Mouse (Mus musculus) lung, postnatal 4 days (tissue): ENCODE measurements at regions not wholly inside any gene's neighbourhood (a gene's known extent, or its start where the extent isn't known, plus 50 kb on each side); places are given as distances from the start of the nearest gene placed in this dataset.

ENCODE experiments used
- DNase-seq, 2 experiments: peaks; one replicate each; pipeline ENCODE4 v3.0.0; 2021

- no peak for DNase-seq
Observed at GRCm38 (mm10) chr10:87639339-87639738, 117.7 kb downstream of the Pah start.

GRCm38 (mm10) chr10:87649091-87649490 lies 127.5 kb downstream of the Pah start:
- peak in 1 of 2 experiments; percentile 30 for DNase-seq

GRCm38 (mm10) chr10:87652139-87652740 lies 130.6 kb downstream of the Pah start:
- no peak for DNase-seq

GRCm38 (mm10) chr10:87654112-87654511 lies 132.5 kb downstream of the Pah start:
- DNase-seq: no peak

GRCm38 (mm10) chr10:87666020-87666718 lies 144.6 kb downstream of the Pah start:
- DNase-seq: no peak

- no peak for DNase-seq
Observed at GRCm38 (mm10) chr10:87666719-87667387, 145.3 kb downstream of the Pah start.

- no peak for DNase-seq
Observed at GRCm38 (mm10) chr10:87667651-87668140, 146.1 kb downstream of the Pah start.

GRCm38 (mm10) chr10:87674740-87675420 lies 153.3 kb downstream of the Pah start:
- DNase-seq: peak in 1 of 2 experiments; percentile 27

GRCm38 (mm10) chr10:87676041-87676672 lies 154.6 kb downstream of the Pah start:
- DNase-seq: no peak

GRCm38 (mm10) chr10:87678984-87679383 lies 157.4 kb downstream of the Pah start:
- DNase-seq: no peak

- no peak for DNase-seq
Observed at GRCm38 (mm10) chr10:87686311-87686710, 164.7 kb downstream of the Pah start.

GRCm38 (mm10) chr10:87686785-87687184 lies 165.2 kb downstream of the Pah start:
- no peak for DNase-seq

- DNase-seq: no peak
Observed at GRCm38 (mm10) chr10:87687844-87688243, 166.2 kb downstream of the Pah start.

- no peak for DNase-seq
Observed at GRCm38 (mm10) chr10:87690831-87691230, 167.2 kb upstream of the Igf1 start.

- DNase-seq: no peak
Observed at GRCm38 (mm10) chr10:87696485-87696884, 161.6 kb upstream of the Igf1 start.

GRCm38 (mm10) chr10:87711209-87711608 lies 146.9 kb upstream of the Igf1 start:
- no peak for DNase-seq

- DNase-seq: no peak
Observed at GRCm38 (mm10) chr10:87711798-87712197, 146.3 kb upstream of the Igf1 start.

GRCm38 (mm10) chr10:87715874-87716600 lies 142.0 kb upstream of the Igf1 start:
- no peak for DNase-seq

GRCm38 (mm10) chr10:87717156-87717555 lies 140.9 kb upstream of the Igf1 start:
- no peak for DNase-seq

GRCm38 (mm10) chr10:87718491-87718890 lies 139.6 kb upstream of the Igf1 start:
- DNase-seq: no peak

- no peak for DNase-seq
Observed at GRCm38 (mm10) chr10:87719978-87720377, 138.1 kb upstream of the Igf1 start.

- DNase-seq: no peak
Observed at GRCm38 (mm10) chr10:87722244-87722643, 135.8 kb upstream of the Igf1 start.
